ENCODE assay signal across 13 mouse cellular contexts in genomic region chr7:97492420-97492819, GRCm38 (mm10). TPM values are rescaled to one million over a fixed set of nuclear protein-coding genes. Genes with fewer than 3 reads are reported as not detected.
DNase-seq lines count a peak whose midpoint lies in the region; ATAC-seq and TF ChIP-seq lines count a peak whose summit lies in the region.
"Had no signal": no experiment of that assay in that cellular context is flagged by ENCODE, and none has a peak within 500 bp of the region (broad histone marks: within the 10 kb centered on the region; RNA-seq: fewer than 3 reads in every experiment).

No protein-coding gene starts in this region.

- H3K9me3 ChIP-seq in CH12.LX (replicated peaks; ENCODE audit: low read length), result no peaks in the 10 kb centered on the region
- H3K9me3 ChIP-seq: forebrain, embryonic 13.5 days; hindbrain, embryonic 12.5 days had no signal

- no peak for ATAC-seq in cerebellum, adult (ENCODE audit: insufficient number of reproducible peaks, low FRiP score, low TSS enrichment)
- ATAC-seq: forebrain, embryonic 13.5 days; liver, postnatal 0 days had no signal

- H3K4me3 ChIP-seq in CH12.LX (replicated peaks in 1 of 3; ENCODE audit: low read depth in 2 of 3, low read length in 2 of 3, poor library complexity in 1 of 3), result no peak overlapping the region
- H3K4me3 ChIP-seq: forebrain, embryonic 13.5 days; hindbrain, embryonic 12.5 days had no signal

- no peaks in the 10 kb centered on the region for H3K27me3 ChIP-seq in CH12.LX (replicated peaks)
- H3K27me3 ChIP-seq: forebrain, embryonic 13.5 days; hindbrain, embryonic 12.5 days had no signal

- no peak overlapping the region for H3K27ac ChIP-seq in CH12.LX (ENCODE audit: insufficient read depth, low read depth)
- H3K27ac ChIP-seq: forebrain, embryonic 13.5 days; hindbrain, embryonic 12.5 days had no signal

- TF ChIP-seq EP300 in CH12.LX (IDR thresholded peaks at IDR 0.05; ENCODE audit: low read length), result no peak

- no peaks in the 10 kb centered on the region; the same call in 1 of the 2 replicates for H3K79me2 ChIP-seq in CH12.LX (replicated peaks; ENCODE audit: control insufficient read depth, extremely low read depth, insufficient read depth, poor library complexity, severe bottlenecking)

- peak; percentile 65 for DNase-seq in heart, adult 18-20 months
- no peak for DNase-seq in heart, postnatal 25 days (ENCODE audit: low spot score)
- DNase-seq in CH12.LX (ENCODE audit: extremely low read depth), result peak; percentile 31
- DNase-seq in adrenal gland, postnatal 25 days, result peak; percentile 31
- DNase-seq in heart, postnatal 4 days, result peak; percentile 38
- no peak for DNase-seq in urinary bladder, postnatal 14 days (ENCODE audit: low spot score)
- no peak for DNase-seq in cerebellum, adult 18-20 months
- DNase-seq: cerebellum, postnatal 36 days; kidney, adult 9 months; liver, postnatal 0 days had no signal

- no peak overlapping the region for H3K4me2 ChIP-seq in CH12.LX (ENCODE audit: insufficient read depth, low read depth, poor library complexity, severe bottlenecking)
- H3K4me2 ChIP-seq: forebrain, embryonic 13.5 days; hindbrain, embryonic 12.5 days had no signal

- dilution Hi-C loops in CH12.LX (cut with MboI; ENCODE audit: extremely low pct_ligation_motif_present, extremely low pct_unique_long_range_greater_than_20kb, low sequenced_read_pairs), result no loop called here

- intact Hi-C loops in heart, postnatal 25 days (cut with DNase I), result no loop called here

- H3K4me1 ChIP-seq in CH12.LX (ENCODE audit: control insufficient read depth in 1 of 2, insufficient read depth in 2 of 2), result peaks cover 0 to 5% of the 10 kb centered on the region in 2 experiments; a peak in 1 of 4 replicates
- H3K4me1 ChIP-seq: forebrain, embryonic 13.5 days; hindbrain, embryonic 12.5 days had no signal

- TF ChIP-seq POLR2A in CH12.LX (IDR thresholded peaks at IDR 0.05; ENCODE audit: low read depth, low read length), result no peak

- TF ChIP-seq RAD21 in CH12.LX (IDR thresholded peaks at IDR 0.05; ENCODE audit: low read depth, low read length), result no peak

- H3K36me3 ChIP-seq in CH12.LX (replicated peaks in 1 of 2; ENCODE audit: control insufficient read depth in 1 of 2, insufficient read depth in 1 of 2, low read length in 1 of 2), result peaks cover 21 to 49% of the 10 kb centered on the region in 2 experiments

- TF ChIP-seq CTCF in CH12.LX (conservative IDR thresholded peaks at IDR 0.05 in 1 of 2, IDR thresholded peaks at IDR 0.05 in 1 of 2; ENCODE audit: low read depth in 2 of 2, low read length in 2 of 2), result no peak

- H3K9ac ChIP-seq in CH12.LX (ENCODE audit: insufficient read depth, low read depth), result no peak overlapping the region
- H3K9ac ChIP-seq: forebrain, embryonic 13.5 days; hindbrain, embryonic 12.5 days; liver, postnatal 0 days had no signal

- in situ Hi-C loops in CH12.LX (cut with MboI; ENCODE audit: low pct_ligation_motif_present, low pct_unique_long_range_greater_than_20kb, low sequenced_read_pairs), result no loop called here

TF ChIP-seq in CH12.LX, 34 proteins besides CTCF, POLR2A, EP300 and RAD21:
- no peak for TF ChIP-seq JUND (conservative IDR thresholded peaks at IDR 0.05; ENCODE audit: low read depth, low read length)
- no peak for TF ChIP-seq CHD2 (IDR thresholded peaks at IDR 0.05; ENCODE audit: low read length)
- no peak for TF ChIP-seq TCF12 (IDR thresholded peaks at IDR 0.05; ENCODE audit: low read depth, low read length)
- no peak for TF ChIP-seq IRF4 (IDR thresholded peaks at IDR 0.05; ENCODE audit: low read depth, low read length)
- TF ChIP-seq MAZ (IDR thresholded peaks at IDR 0.05; ENCODE audit: low read depth, low read length), result no peak

RNA-seq across cellular contexts. Expression of gene Ints4, which starts 11.7 kb away (rescaled TPM):
- 10 to 100 TPM; 51.9 to 69.1 TPM for total RNA-seq in heart, adult 18-20 months (2021)
- total RNA-seq in heart, postnatal 25 days (2021), result 10 to 100 TPM; 41.5 to 44.9 TPM
- total RNA-seq in CH12.LX (2012; rRNA removed) (46.6 and 51.8 TPM in 2 replicates), CH12.LX (2014; rRNA removed) (58.0 and 77.2 TPM in 2 replicates)
- 67.7 and 67.9 TPM in 2 replicates for polyA plus RNA-seq in CH12.LX (2012; ENCODE audit: insufficient read length, low read depth)
- 64.7 and 65.3 TPM in 2 replicates for total RNA-seq in adrenal gland, postnatal 25 days (2021)
- 10 to 100 TPM; 46.4 to 48.9 TPM for total RNA-seq in heart, postnatal 4 days (2021)

RNA-seq across cellular contexts. Expression of gene Kctd14, which starts 41.3 kb away (rescaled TPM):
- under 1 TPM; 0.37 to 0.69 TPM for total RNA-seq in heart, adult 18-20 months (2021)
- total RNA-seq in heart, postnatal 25 days (2021), result under 1 TPM; 0.11 to 0.13 TPM
- total RNA-seq in CH12.LX (2012; rRNA removed) (0.38 and 0.71 TPM in 2 replicates), CH12.LX (2014; rRNA removed) (not detected in 2 replicates)
- polyA plus RNA-seq in CH12.LX (2012; ENCODE audit: insufficient read length, low read depth), result 0.17 and 0.22 TPM in 2 replicates
- 1.7 TPM in 2 replicates for total RNA-seq in adrenal gland, postnatal 25 days (2021)
- under 1 TPM; 0.36 to 0.50 TPM for total RNA-seq in heart, postnatal 4 days (2021)

Comparison
In these comparisons a context has a peak if more than half of its experiments do, and no peak if none do; other contexts are left out.
1. DNase-seq: peak in heart, adult 18-20 months (2 of 2), CH12.LX (single experiment), adrenal gland, postnatal 25 days (single experiment) and heart, postnatal 4 days (single experiment); none in heart, postnatal 25 days (single experiment), urinary bladder, postnatal 14 days (single experiment) and cerebellum, adult 18-20 months (0 of 2).